Mouse (Mus musculus): Measurements from ENCODE around the gene Mettl1. TPM values are rescaled to one million over a fixed set of nuclear protein-coding genes. Genes with fewer than 3 reads are reported as not detected.

Mettl1 gene
- polyA plus RNA-seq, 1 experiment from 2014 or later = 36.5 TPM

DNA sequence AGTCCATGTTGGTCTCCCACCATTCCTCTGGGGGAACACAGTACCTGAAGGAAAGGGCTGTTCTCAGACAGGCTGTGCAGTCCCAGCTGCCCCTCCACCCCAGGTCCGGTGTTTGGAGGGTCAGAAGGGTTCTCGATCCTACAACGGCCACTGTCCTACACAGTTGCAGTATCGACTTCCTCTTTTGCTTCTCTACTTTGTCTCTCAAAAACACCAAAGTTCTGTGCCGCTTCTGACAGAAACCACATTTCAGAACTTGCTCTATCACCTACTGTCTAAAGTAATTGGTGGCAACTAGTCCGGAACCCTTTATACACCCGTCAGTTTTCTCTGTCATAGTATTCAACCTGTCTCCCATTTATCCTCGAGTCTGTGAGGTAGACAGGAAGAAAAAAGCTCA lies 14.2 kb downstream of the Mettl1 start:
- no peak for DNase-seq (ENCODE audit: low spot score, missing footprints)
- H3K4me1 ChIP-seq (ENCODE audit: control insufficient read depth, insufficient read depth, low read length) = peaks cover 15% of the 10 kb centered on the region
- H3K27ac ChIP-seq (ENCODE audit: low read depth, low read length) = no peak overlapping the region
- H3K27me3 ChIP-seq (ENCODE audit: control insufficient read depth, insufficient read depth, low read length) = peaks cover 10% of the 10 kb centered on the region
- ATAC-seq (ENCODE audit: low FRiP score) = no peak
- 92% methylated on average over 8 of the region's 8 CpGs for WGBS
- no peaks in the 10 kb centered on the region for H3K9me3 ChIP-seq (ENCODE audit: control insufficient read depth, low read length)
- peaks cover 13% of the 10 kb centered on the region; the same call in 1 of the 2 replicates for H3K36me3 ChIP-seq (ENCODE audit: control insufficient read depth, insufficient read depth, low read length)
- no peak overlapping the region for H3K4me2 ChIP-seq
- H3K9ac ChIP-seq (ENCODE audit: low read length) = no peak overlapping the region
- no peak overlapping the region for H3K4me3 ChIP-seq (ENCODE audit: low read depth, low read length)

DNA sequence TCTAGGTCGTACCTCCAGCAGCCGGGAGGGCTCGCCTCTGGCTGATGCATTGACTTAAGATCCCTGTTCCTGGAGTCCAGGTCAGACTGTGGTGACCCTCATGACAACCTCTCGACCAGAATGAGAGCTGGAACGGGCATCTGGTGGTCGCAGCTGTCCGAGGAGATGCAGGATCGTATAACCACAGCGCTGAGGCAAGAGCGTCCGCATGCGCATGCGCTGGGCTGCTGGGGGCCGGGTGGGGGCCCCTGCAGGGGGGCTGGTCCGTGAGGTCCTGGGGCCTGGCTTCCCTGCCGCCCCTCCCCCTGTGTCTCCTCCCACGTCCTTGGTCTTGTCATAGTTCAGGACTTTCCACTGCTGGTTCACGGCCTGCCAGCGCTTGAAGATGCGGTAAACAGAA lies 15.3 kb downstream of the Mettl1 start:
- no peak for DNase-seq (ENCODE audit: low spot score, missing footprints)
- Histone ChIP-seq H3K4me3 (ENCODE audit: low read depth, low read length) (no peak overlapping the region), H3K9ac (ENCODE audit: low read length) (no peak overlapping the region), H3K4me2 (no peak overlapping the region), H3K27me3 (ENCODE audit: control insufficient read depth, insufficient read depth, low read length) (no peaks in the 10 kb centered on the region; the same call in 1 of the 2 replicates), H3K27ac (ENCODE audit: low read depth, low read length) (no peak overlapping the region), H3K9me3 (ENCODE audit: control insufficient read depth, low read length) (no peaks in the 10 kb centered on the region), H3K4me1 (ENCODE audit: control insufficient read depth, insufficient read depth, low read length) (peaks cover 21% of the 10 kb centered on the region), H3K36me3 (ENCODE audit: control insufficient read depth, insufficient read depth, low read length) (peaks cover 13% of the 10 kb centered on the region; the same call in 1 of the 2 replicates)
- no peak for ATAC-seq (ENCODE audit: low FRiP score)
- 92% methylated on average over 19 of the region's 20 CpGs for WGBS

DNA sequence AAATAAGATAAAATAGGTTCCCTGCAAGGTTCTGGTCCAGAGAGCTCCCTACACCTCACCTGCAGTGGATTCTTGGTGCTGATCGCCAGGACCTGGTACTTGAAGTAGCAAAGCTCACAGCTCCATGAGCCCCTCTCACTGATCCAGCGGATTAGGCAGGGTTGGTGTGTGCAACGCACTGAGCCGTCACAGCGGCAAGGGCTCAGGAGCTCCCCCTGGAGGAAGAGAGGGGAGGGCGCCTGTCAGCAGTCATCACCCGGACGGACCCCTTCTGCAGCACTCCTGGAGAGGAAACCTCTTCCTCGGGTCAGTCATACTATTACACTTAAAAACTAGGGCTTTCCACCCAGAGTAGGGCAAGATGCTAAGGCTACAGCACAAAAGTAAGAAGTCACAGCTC lies 16.9 kb downstream of the Mettl1 start:
- Histone ChIP-seq H3K4me3 (ENCODE audit: low read depth, low read length) (peak overlapping the region; percentile 78), H3K27ac (ENCODE audit: low read depth, low read length) (no peak overlapping the region), H3K4me1 (ENCODE audit: control insufficient read depth, insufficient read depth, low read length) (peaks cover 25% of the 10 kb centered on the region), H3K9ac (ENCODE audit: low read length) (peak overlapping the region; percentile 90), H3K9me3 (ENCODE audit: control insufficient read depth, low read length) (no peaks in the 10 kb centered on the region), H3K4me2 (peak overlapping the region; percentile 93), H3K36me3 (ENCODE audit: control insufficient read depth, insufficient read depth, low read length) (peaks cover 13% of the 10 kb centered on the region; the same call in 1 of the 2 replicates), H3K27me3 (ENCODE audit: control insufficient read depth, insufficient read depth, low read length) (no peaks in the 10 kb centered on the region; the same call in 1 of the 2 replicates)
- peak; percentile 30 for ATAC-seq (ENCODE audit: low FRiP score)
- peak; percentile 96 for DNase-seq (ENCODE audit: low spot score, missing footprints)
- WGBS = under 1% methylated on average over 9 of the region's 9 CpGs

- peaks cover 25% of the 10 kb centered on the region for H3K4me1 ChIP-seq (ENCODE audit: control insufficient read depth, insufficient read depth, low read length)
- no peak for DNase-seq (ENCODE audit: low spot score, missing footprints)
- H3K36me3 ChIP-seq (ENCODE audit: control insufficient read depth, insufficient read depth, low read length) = peaks cover 13% of the 10 kb centered on the region; the same call in 1 of the 2 replicates
- peak overlapping the region; percentile 90 for H3K9ac ChIP-seq (ENCODE audit: low read length)
- no peaks in the 10 kb centered on the region; the same call in 1 of the 2 replicates for H3K27me3 ChIP-seq (ENCODE audit: control insufficient read depth, insufficient read depth, low read length)
- ATAC-seq (ENCODE audit: low FRiP score) = no peak
- 9% methylated on average over 8 of the region's 8 CpGs for WGBS
- H3K27ac ChIP-seq (ENCODE audit: low read depth, low read length) = no peak overlapping the region
- peak overlapping the region; percentile 93 for H3K4me2 ChIP-seq
- H3K9me3 ChIP-seq (ENCODE audit: control insufficient read depth, low read length) = no peaks in the 10 kb centered on the region
- peak overlapping the region; percentile 78 for H3K4me3 ChIP-seq (ENCODE audit: low read depth, low read length)
These were observed 17.5 kb downstream of the Mettl1 start for GRCm38 (mm10) chr10:127058708-127059107.

DNA sequence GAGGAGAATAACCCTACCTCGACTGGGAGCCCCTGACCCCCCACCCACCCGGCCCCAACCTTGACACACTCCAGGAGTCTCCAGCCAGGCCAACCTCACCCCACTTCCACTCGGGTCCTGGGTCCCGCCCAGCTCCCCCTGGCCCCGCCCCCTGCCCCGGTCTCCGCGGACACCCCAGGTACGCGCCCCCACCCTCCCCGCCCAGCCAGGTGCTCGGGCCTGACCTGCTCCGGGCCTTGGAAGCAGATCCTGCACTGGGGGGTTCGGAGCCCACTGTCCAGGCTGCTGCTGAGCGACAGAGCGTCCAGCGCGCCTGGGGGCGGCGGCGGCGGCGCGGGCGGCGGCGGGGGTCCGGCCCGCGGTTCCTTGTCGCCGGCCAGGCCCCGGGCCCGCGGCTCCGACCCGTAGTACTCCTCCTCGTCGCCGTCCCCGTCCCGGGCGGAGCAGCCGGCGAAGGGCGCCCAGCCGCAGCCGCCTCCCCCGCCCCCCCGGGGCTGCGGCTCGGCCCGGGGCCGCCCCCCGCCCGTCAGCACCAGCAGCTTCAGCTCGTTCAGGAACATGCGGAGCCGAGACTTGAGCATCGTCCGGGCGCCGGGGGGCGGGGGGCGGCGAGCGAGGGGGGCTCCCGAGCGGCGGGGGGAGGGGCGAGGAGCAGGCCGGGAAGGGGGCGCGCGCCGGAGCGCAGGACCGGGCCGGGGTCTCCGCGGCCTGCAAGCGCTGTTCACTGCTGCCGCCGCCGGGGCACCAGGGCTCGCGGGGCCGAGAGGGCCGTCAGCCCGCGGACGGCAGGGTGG lies 18.2 kb downstream of the Mettl1 start:
- peak overlapping the region; percentile 90 for H3K9ac ChIP-seq (ENCODE audit: low read length)
- WGBS = 2% methylated on average over 76 of the region's 92 CpGs
- no peaks in the 10 kb centered on the region for H3K9me3 ChIP-seq (ENCODE audit: control insufficient read depth, low read length)
- H3K4me2 ChIP-seq = peak overlapping the region; percentile 93
- H3K4me3 ChIP-seq (ENCODE audit: low read depth, low read length) = peak overlapping the region; percentile 78
- ATAC-seq (ENCODE audit: low FRiP score) (peak; percentile 6), DNase-seq (ENCODE audit: low spot score, missing footprints) (no peak)
- peaks cover 25% of the 10 kb centered on the region for H3K4me1 ChIP-seq (ENCODE audit: control insufficient read depth, insufficient read depth, low read length)
- H3K36me3 ChIP-seq (ENCODE audit: control insufficient read depth, insufficient read depth, low read length) = peaks cover 13% of the 10 kb centered on the region; the same call in 1 of the 2 replicates
- peak overlapping the region; percentile 79 for H3K27ac ChIP-seq (ENCODE audit: low read depth, low read length)
- H3K27me3 ChIP-seq (ENCODE audit: control insufficient read depth, insufficient read depth, low read length) = no peaks in the 10 kb centered on the region; the same call in 1 of the 2 replicates

DNA sequence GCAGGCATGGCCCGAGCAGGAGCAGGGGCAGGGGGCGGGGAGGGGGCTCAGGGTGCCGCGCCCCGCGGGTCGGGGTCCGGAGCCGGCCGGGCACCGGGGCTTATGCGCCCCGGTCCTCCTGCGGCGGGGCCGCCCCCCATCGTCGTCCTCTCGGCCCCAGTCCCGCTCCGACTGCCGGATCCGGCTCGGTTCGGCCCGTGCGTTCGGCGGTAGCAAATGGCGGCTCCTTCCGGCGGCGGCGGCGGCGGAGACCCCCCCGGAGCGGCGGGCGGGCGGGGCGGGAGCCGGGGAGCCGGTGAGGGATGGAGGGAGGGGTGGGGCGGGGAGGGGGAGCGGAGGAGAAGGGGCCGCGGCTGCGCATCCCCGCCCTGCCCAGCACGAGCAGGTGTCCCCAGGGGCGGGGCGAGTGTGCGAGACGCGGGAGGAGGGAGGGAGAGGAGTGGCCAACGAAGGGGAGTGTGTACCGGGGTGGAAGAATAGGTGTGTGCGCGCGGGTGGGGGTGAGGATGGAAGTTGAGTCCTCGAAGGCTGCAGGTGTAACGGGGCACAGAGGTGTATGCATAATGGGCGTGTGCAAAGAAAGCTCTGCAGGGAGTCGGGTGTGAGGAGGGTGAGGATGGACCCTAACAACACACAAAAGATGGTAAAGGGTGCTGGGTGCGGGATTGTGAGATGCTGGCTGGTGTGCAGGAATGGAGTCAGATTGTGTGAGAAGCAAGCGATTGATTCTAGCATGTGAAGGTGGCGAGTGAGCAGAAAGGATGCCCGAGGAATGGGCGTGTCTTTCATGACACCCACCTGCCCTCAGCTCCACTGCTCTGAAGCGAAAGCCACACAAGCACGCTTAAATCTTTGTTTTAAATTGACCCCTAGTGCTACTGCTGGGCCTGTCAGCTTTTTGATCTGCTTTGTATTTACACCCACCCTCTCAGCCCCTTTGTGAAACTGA lies 19.0 kb downstream of the Mettl1 start, which contains the start of gene March9:
Gene March9 (minus strand): TSS at position 217 of the 949 bp plus-strand sequence.
- H3K4me3 ChIP-seq (ENCODE audit: low read depth, low read length) = peak within 1 kb of the TSS; percentile 78
- H3K27me3 ChIP-seq (ENCODE audit: control insufficient read depth, insufficient read depth, low read length) = no peaks in the 10 kb centered on the region; the same call in 1 of the 2 replicates
- H3K36me3 ChIP-seq (ENCODE audit: control insufficient read depth, insufficient read depth, low read length) = peaks cover 18% of the 10 kb centered on the region
- ATAC-seq (ENCODE audit: low FRiP score) = peak; percentile 28
- peak within 1 kb of the TSS; percentile 79 for H3K27ac ChIP-seq (ENCODE audit: low read depth, low read length)
- under 1% methylated on average over 42 of the region's 72 CpGs for WGBS
- peak within 1 kb of the TSS; percentile 90 for H3K9ac ChIP-seq (ENCODE audit: low read length)
- H3K9me3 ChIP-seq (ENCODE audit: control insufficient read depth, low read length) = no peaks in the 10 kb centered on the region
- peak within 1 kb of the TSS; percentile 93 for H3K4me2 ChIP-seq
- peak; percentile 94 for DNase-seq (ENCODE audit: low spot score, missing footprints)
- peaks cover 32% of the 10 kb centered on the region for H3K4me1 ChIP-seq (ENCODE audit: control insufficient read depth, insufficient read depth, low read length)

- no peak overlapping the region for H3K27ac ChIP-seq (ENCODE audit: low read depth, low read length)
- ATAC-seq (ENCODE audit: low FRiP score) (no peak), DNase-seq (ENCODE audit: low spot score, missing footprints) (no peak)
- 26% methylated on average over 5 of the region's 5 CpGs for WGBS
- peaks cover 32% of the 10 kb centered on the region for H3K4me1 ChIP-seq (ENCODE audit: control insufficient read depth, insufficient read depth, low read length)
- 0 out of 2 replicates have a peak overlapping the region, but pooled peaks have one; percentile 78 for H3K4me3 ChIP-seq (ENCODE audit: low read depth, low read length)
- H3K4me2 ChIP-seq = peak overlapping the region; percentile 93
- H3K9ac ChIP-seq (ENCODE audit: low read length) = no peak overlapping the region
- no peaks in the 10 kb centered on the region; the same call in 1 of the 2 replicates for H3K27me3 ChIP-seq (ENCODE audit: control insufficient read depth, insufficient read depth, low read length)
- no peaks in the 10 kb centered on the region for H3K9me3 ChIP-seq (ENCODE audit: control insufficient read depth, low read length)
- H3K36me3 ChIP-seq (ENCODE audit: control insufficient read depth, insufficient read depth, low read length) = peaks cover 24% of the 10 kb centered on the region
These were observed 19.9 kb downstream of the Mettl1 start for GRCm38 (mm10) chr10:127061085-127061484.

DNA sequence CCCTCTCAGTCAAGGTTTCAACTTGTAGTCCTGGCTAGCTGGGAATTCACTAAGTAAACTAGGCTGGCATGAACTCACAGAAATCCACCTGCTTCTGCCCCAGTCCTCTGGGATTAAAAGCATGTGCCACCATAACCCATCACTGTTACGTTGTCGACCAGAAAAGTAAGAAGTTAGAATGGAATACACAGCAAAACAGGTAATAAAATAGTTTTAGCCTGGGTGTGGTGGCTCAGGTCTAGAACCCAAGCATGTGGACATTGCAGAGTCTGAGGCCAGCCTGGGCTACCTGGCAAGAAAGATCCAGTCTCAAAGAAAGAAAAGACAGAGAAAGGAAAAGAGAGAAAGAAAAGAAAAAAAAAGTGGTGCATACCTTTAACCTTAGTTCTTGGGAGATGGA lies 20.3 kb downstream of the Mettl1 start:
- H3K36me3 ChIP-seq (ENCODE audit: control insufficient read depth, insufficient read depth, low read length) = peaks cover 25% of the 10 kb centered on the region
- H3K27me3 ChIP-seq (ENCODE audit: control insufficient read depth, insufficient read depth, low read length) = no peaks in the 10 kb centered on the region; the same call in 1 of the 2 replicates
- ATAC-seq (ENCODE audit: low FRiP score) = no peak
- DNase-seq (ENCODE audit: low spot score, missing footprints) = no peak
- H3K4me3 ChIP-seq (ENCODE audit: low read depth, low read length) = no peak overlapping the region
- H3K9ac ChIP-seq (ENCODE audit: low read length) = no peak overlapping the region
- H3K9me3 ChIP-seq (ENCODE audit: control insufficient read depth, low read length) = no peaks in the 10 kb centered on the region
- WGBS = 74% methylated on average over 2 of the region's 2 CpGs
- H3K4me2 ChIP-seq = 0 out of 2 replicates have a peak overlapping the region, but pooled peaks have one; percentile 4
- peaks cover 32% of the 10 kb centered on the region for H3K4me1 ChIP-seq (ENCODE audit: control insufficient read depth, insufficient read depth, low read length)
- no peak overlapping the region for H3K27ac ChIP-seq (ENCODE audit: low read depth, low read length)
